Mouse (Mus musculus) ES-E14 (cell line): ENCODE results near the gene Cfap77.

ENCODE experiments used
- CHD2 ChIP-seq: IDR thresholded peaks from 2 replicates; pipeline ENCODE4 v1.6.1; 2014; ENCODE audit warnings: mild to moderate bottlenecking, low read depth, low read length, inconsistent platforms
- HCFC1 ChIP-seq: IDR thresholded peaks from 2 replicates; pipeline ENCODE4 v1.6.1; 2012; ENCODE audit warnings: low read length, inconsistent platforms, borderline replicate concordance; ENCODE audit not compliant: insufficient read depth

- no peak for TF ChIP-seq CHD2
- TF ChIP-seq HCFC1, result no peak
Measured at GRCm38 (mm10) chr2:28903871-28904270, 151.0 kb downstream of the Cfap77 start.
